Mouse (Mus musculus) midbrain, embryonic 10.5 days (tissue): Measurements from ENCODE around the gene Supv3l1. TPM values are rescaled to one million over a fixed set of nuclear protein-coding genes. Genes with fewer than 3 reads are reported as not detected.
A peak's percentile ranks its signal among the peaks of the same experiment; 100 is the strongest.

Experiments
- DNase-seq: peaks from one replicate; pipeline ENCODE4 v3.0.0-alpha.2; 2017; ENCODE audit warnings: low spot score
- H3K27ac ChIP-seq: fragments of 300-500 bp; sonication (generic); replicated peaks from 2 replicates; pipeline ENCODE4 v1.5.1; 2016; ENCODE audit warnings: mild to moderate bottlenecking
- H3K27me3 ChIP-seq: fragments of 300-500 bp; sonication (generic); 2 replicates; pipeline ENCODE4 v1.6.1; 2016; ENCODE audit warnings: low read depth, mild to moderate bottlenecking; ENCODE audit not compliant: poor library complexity, severe bottlenecking
- H3K36me3 ChIP-seq: fragments of 300-500 bp; sonication (generic); 2 replicates; pipeline ENCODE4 v1.6.1; 2016; ENCODE audit warnings: mild to moderate bottlenecking, moderate library complexity
- H3K4me1 ChIP-seq: fragments of 300-500 bp; sonication (generic); 2 replicates; pipeline ENCODE4 v1.6.1; 2016
- H3K4me3 ChIP-seq: fragments of 300-500 bp; sonication (generic); 2 replicates; pipeline ENCODE4 v1.5.1; 2016; ENCODE audit warnings: mild to moderate bottlenecking, moderate library complexity
- H3K9me3 ChIP-seq: fragments of 300-500 bp; sonication (generic); replicated peaks from 2 replicates; pipeline ENCODE4 v1.6.1; 2016; ENCODE audit warnings: mild to moderate bottlenecking
- WGBS: fragments of 180-500 bp; shearing (Covaris S2); methylation state at CpG from one replicate; pipeline ENCODE4 v1.1.7; 2016; 5-methylcytosine and 5-hydroxymethylcytosine counted together
- polyA plus RNA-seq: library from polyadenylated mRNA; unstranded; fragments of >200 nt; fragmentation: Nextera tagmentation; extraction: Ambion mirVana; gene quantifications from 2 replicates; pipeline ENCODE4 v1.2.1, GENCODE M21; 2016

The Supv3l1 gene
- polyA plus RNA-seq, 1 experiment from 2014 or later = 32.3 TPM

- H3K9me3 ChIP-seq = no peaks in the 10 kb centered on the region
- WGBS = 51% methylated on average over 14 of the region's 14 CpGs
- peak overlapping the region; percentile 14 for H3K4me3 ChIP-seq
- 0 out of 2 replicates have a peak, but pooled peaks cover 19% of the 10 kb centered on the region for H3K27me3 ChIP-seq
- H3K27ac ChIP-seq = no peak overlapping the region; the same call in 1 of the 2 replicates
- DNase-seq = peak; percentile 30
- H3K4me1 ChIP-seq = peaks cover 7% of the 10 kb centered on the region
- H3K36me3 ChIP-seq = no peaks in the 10 kb centered on the region
These were observed 44.6 kb downstream of the Supv3l1 start for GRCm38 (mm10) chr10:62404901-62405300.

GRCm38 (mm10) chr10:62401641-62402111, 47.9 kb downstream of the Supv3l1 start:
- no peak for DNase-seq
- H3K4me3 ChIP-seq = no peak overlapping the region
- H3K4me1 ChIP-seq = peaks cover 7% of the 10 kb centered on the region
- WGBS = 86% methylated on average over 19 of the region's 19 CpGs
- no peak overlapping the region for H3K27ac ChIP-seq
- no peaks in the 10 kb centered on the region for H3K36me3 ChIP-seq
- H3K27me3 ChIP-seq = 0 out of 2 replicates have a peak, but pooled peaks cover 11% of the 10 kb centered on the region
- H3K9me3 ChIP-seq = no peaks in the 10 kb centered on the region

GRCm38 (mm10) chr10:62383011-62383410, 66.5 kb downstream of the Supv3l1 start:
- 87% methylated on average over 3 of the region's 3 CpGs for WGBS
- no peak overlapping the region for H3K27ac ChIP-seq
- H3K4me3 ChIP-seq = no peak overlapping the region
- no peaks in the 10 kb centered on the region for H3K36me3 ChIP-seq
- H3K27me3 ChIP-seq = no peaks in the 10 kb centered on the region
- no peaks in the 10 kb centered on the region for H3K4me1 ChIP-seq
- H3K9me3 ChIP-seq = no peaks in the 10 kb centered on the region
- no peak for DNase-seq

- no peaks in the 10 kb centered on the region for H3K36me3 ChIP-seq
- no peak overlapping the region for H3K27ac ChIP-seq
- no peak overlapping the region for H3K4me3 ChIP-seq
- no peak for DNase-seq
- no peaks in the 10 kb centered on the region for H3K4me1 ChIP-seq
- H3K9me3 ChIP-seq = no peaks in the 10 kb centered on the region
- no peaks in the 10 kb centered on the region for H3K27me3 ChIP-seq
These were observed 68.6 kb downstream of the Supv3l1 start for GRCm38 (mm10) chr10:62380936-62381335.

- DNase-seq = no peak
- peaks cover 5% of the 10 kb centered on the region for H3K4me1 ChIP-seq
- no peaks in the 10 kb centered on the region for H3K36me3 ChIP-seq
- no peak within 1 kb of the TSS for H3K27ac ChIP-seq
- no peaks in the 10 kb centered on the region for H3K27me3 ChIP-seq
- no peak within 1 kb of the TSS for H3K4me3 ChIP-seq
- no peaks in the 10 kb centered on the region for H3K9me3 ChIP-seq
- WGBS = 94% methylated on average over 1 of the region's 1 CpGs
These were observed 69.7 kb downstream of the Supv3l1 start, which contains the start of gene Hk1 for GRCm38 (mm10) chr10:62379808-62380207. TSS of gene Hk1 (minus strand) at chr10:62379908.

Other genes starting within 250 kb of the Supv3l1 start
- 16.1 and 18.9 TPM in 2 replicates for gene Tspan15, start 218.5 kb downstream of the Supv3l1 start, polyA plus RNA-seq
- not detected in 2 replicates for gene Tacr2, start 197.3 kb downstream of the Supv3l1 start, polyA plus RNA-seq
- gene Hk1, start 69.8 kb downstream of the Supv3l1 start, polyA plus RNA-seq = 27.0 and 34.9 TPM in 2 replicates
- 0.25 TPM in 1 of 2 replicates, not detected in the other for gene Hkdc1, start 27.2 kb downstream of the Supv3l1 start, polyA plus RNA-seq
- 0.66 and 1.0 TPM in 2 replicates for gene 4930507D05Rik, start 249 bp downstream of the Supv3l1 start, polyA plus RNA-seq
- gene Vps26a, start 37.1 kb upstream of the Supv3l1 start, polyA plus RNA-seq = 91.9 and 94.1 TPM in 2 replicates
- gene Srgn, start 77.7 kb upstream of the Supv3l1 start, polyA plus RNA-seq = 2.9 and 3.9 TPM in 2 replicates
- gene Kif1bp, start 128.7 kb upstream of the Supv3l1 start, polyA plus RNA-seq = 39.5 and 44.7 TPM in 2 replicates
- gene Ddx21, start 152.5 kb upstream of the Supv3l1 start, polyA plus RNA-seq = 30.0 and 32.8 TPM in 2 replicates
- 104 and 111 TPM in 2 replicates for gene Ddx50, start 201.5 kb upstream of the Supv3l1 start, polyA plus RNA-seq